Mouse (Mus musculus): Measurements from ENCODE around the gene Pax7. TPM values are rescaled to one million over a fixed set of nuclear protein-coding genes. Genes with fewer than 3 reads are reported as not detected.

Pax7 gene
- polyA plus RNA-seq, 1 experiment from 2014 or later, result 0.14 TPM

DNA sequence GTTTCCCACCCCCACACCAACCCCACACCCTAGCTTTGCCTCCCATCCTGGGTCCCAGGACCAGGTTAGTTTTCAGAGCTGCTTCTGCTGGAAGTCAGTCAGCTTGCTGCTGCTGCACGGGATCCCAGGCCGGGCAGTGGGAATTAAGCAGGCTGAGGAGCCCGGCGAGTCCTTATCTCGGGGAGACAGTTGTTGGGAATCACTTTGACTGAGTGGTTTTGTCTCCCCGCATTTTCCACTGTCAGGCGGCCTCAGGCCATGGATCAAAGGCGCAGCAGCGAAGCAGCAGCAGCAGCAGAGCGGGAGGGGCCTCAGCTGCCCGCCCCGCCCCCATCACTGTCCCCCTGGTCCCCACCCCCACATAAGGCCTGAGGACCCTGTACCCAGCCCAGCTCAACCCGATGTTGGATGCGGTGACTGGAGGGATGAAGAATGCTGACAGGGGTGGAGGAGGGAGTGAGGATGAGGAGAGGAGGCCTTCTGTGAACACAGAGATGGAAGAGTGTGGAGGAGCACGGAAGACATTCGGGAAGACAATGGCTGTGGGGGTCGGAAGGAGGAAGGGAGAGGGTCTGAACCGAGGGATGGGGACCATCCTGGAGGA lies 66.1 kb downstream of the Pax7 start:
- Histone ChIP-seq H3K27ac (replicated peaks) (no peak overlapping the region), H3K27me3 (replicated peaks) (peaks cover 21% of the 10 kb centered on the region; the same call in 1 of the 2 replicates), H3K9me3 (replicated peaks) (no peaks in the 10 kb centered on the region), H3K9ac (replicated peaks) (0 out of 2 replicates have a peak overlapping the region, but pooled peaks have one; percentile 20), H3K4me2 (no peak overlapping the region; the same call in 1 of the 2 replicates), H3K36me3 (no peaks in the 10 kb centered on the region), H3K4me3 (replicated peaks) (no peak overlapping the region), H3K4me1 (peaks cover 15% of the 10 kb centered on the region)
- ATAC-seq (ENCODE audit: low FRiP score), result no peak
- WGBS, result 9% methylated on average over 18 of the region's 18 CpGs

DNA sequence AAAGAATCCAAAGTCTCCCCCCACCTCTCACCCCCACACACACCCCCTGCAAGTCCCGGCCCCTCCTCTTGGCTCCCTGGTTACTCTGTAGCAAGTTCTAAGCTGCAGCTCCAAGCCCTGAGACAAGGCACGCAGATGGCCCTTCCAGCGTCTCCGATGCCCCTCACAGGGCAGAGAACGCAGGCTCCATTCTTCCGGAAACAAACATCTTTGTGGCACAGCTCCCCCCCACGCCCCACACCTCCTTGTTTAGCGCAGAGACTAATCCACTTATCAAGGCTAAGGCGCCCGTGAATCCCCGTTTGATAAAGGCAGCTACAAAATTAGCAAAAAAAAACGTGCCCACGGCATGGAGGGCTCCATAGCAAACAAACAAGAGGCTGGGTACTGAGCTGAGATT lies 71.4 kb downstream of the Pax7 start:
- H3K27me3 ChIP-seq (replicated peaks), result peaks cover 11% of the 10 kb centered on the region; the same call in 1 of the 2 replicates
- no peak overlapping the region for H3K4me2 ChIP-seq
- H3K9ac ChIP-seq (replicated peaks), result no peak overlapping the region
- no peak overlapping the region for H3K4me3 ChIP-seq (replicated peaks)
- H3K36me3 ChIP-seq, result no peaks in the 10 kb centered on the region
- peaks cover 28% of the 10 kb centered on the region for H3K4me1 ChIP-seq
- H3K27ac ChIP-seq (replicated peaks), result no peak overlapping the region
- WGBS, result 30% methylated on average over 13 of the region's 13 CpGs
- no peak for ATAC-seq (ENCODE audit: low FRiP score)
- no peaks in the 10 kb centered on the region for H3K9me3 ChIP-seq (replicated peaks)

GRCm38 (mm10) chr4:139760736-139761135 lies 72.6 kb downstream of the Pax7 start:
- H3K9me3 ChIP-seq (replicated peaks), result no peaks in the 10 kb centered on the region

GRCm38 (mm10) chr4:139758512-139759340 lies 74.6 kb downstream of the Pax7 start:
- H3K36me3 ChIP-seq, result no peaks in the 10 kb centered on the region

More at GRCm38 (mm10) chr4:139760736-139761135, 72.6 kb downstream of the Pax7 start:
- WGBS, result 38% methylated on average over 11 of the region's 11 CpGs
- peaks cover 26% of the 10 kb centered on the region for H3K4me1 ChIP-seq
- no peaks in the 10 kb centered on the region for H3K36me3 ChIP-seq
- no peak overlapping the region for H3K4me2 ChIP-seq
- no peak overlapping the region for H3K4me3 ChIP-seq (replicated peaks)
- H3K27ac ChIP-seq (replicated peaks), result no peak overlapping the region
- no peak for ATAC-seq (ENCODE audit: low FRiP score)
- H3K9ac ChIP-seq (replicated peaks), result no peak overlapping the region
- peaks cover 7% of the 10 kb centered on the region; the same call in 1 of the 2 replicates for H3K27me3 ChIP-seq (replicated peaks)

DNA sequence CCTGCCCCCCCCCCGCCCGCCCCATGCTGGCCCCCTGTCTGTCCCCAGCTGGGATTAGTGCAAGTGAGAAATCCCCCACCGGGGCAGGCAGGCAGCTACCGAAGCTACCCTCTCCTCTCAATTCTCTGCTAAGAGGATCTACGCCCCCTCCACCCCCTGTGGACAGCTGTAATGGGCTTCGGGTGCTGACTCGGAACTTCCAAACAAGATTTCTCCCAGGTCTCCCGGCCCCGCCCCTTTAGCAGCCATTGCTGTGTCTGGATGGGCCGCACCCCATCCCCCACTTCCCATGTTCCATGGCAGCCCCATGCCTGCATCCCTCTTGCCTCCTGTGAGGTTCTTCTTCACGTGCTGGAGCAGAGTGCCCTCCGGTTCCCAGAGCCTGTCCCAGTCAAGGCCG lies 76.4 kb downstream of the Pax7 start:
- H3K9me3 ChIP-seq (replicated peaks), result no peaks in the 10 kb centered on the region
- peaks cover 23% of the 10 kb centered on the region for H3K4me1 ChIP-seq
- H3K4me2 ChIP-seq, result no peak overlapping the region
- ATAC-seq (ENCODE audit: low FRiP score), result no peak
- H3K27ac ChIP-seq (replicated peaks), result no peak overlapping the region
- H3K4me3 ChIP-seq (replicated peaks), result no peak overlapping the region
- no peaks in the 10 kb centered on the region for H3K36me3 ChIP-seq
- H3K27me3 ChIP-seq (replicated peaks), result 0 out of 2 replicates have a peak, but pooled peaks cover 10% of the 10 kb centered on the region
- H3K9ac ChIP-seq (replicated peaks), result no peak overlapping the region
- 16% methylated on average over 11 of the region's 13 CpGs for whole genome bisulfite sequencing

More at GRCm38 (mm10) chr4:139758512-139759340, 74.6 kb downstream of the Pax7 start:
- Histone ChIP-seq H3K27ac (replicated peaks) (0 out of 2 replicates have a peak overlapping the region, but pooled peaks have one; percentile 3), H3K4me2 (peak overlapping the region; percentile 32), H3K4me1 (peaks cover 26% of the 10 kb centered on the region), H3K27me3 (replicated peaks) (0 out of 2 replicates have a peak, but pooled peaks cover 10% of the 10 kb centered on the region), H3K9ac (replicated peaks) (no peak overlapping the region), H3K4me3 (replicated peaks) (no peak overlapping the region), H3K9me3 (replicated peaks) (no peaks in the 10 kb centered on the region)
- ATAC-seq (ENCODE audit: low FRiP score), result peak; percentile 51
- 12% methylated on average over 17 of the region's 17 CpGs for WGBS

DNA sequence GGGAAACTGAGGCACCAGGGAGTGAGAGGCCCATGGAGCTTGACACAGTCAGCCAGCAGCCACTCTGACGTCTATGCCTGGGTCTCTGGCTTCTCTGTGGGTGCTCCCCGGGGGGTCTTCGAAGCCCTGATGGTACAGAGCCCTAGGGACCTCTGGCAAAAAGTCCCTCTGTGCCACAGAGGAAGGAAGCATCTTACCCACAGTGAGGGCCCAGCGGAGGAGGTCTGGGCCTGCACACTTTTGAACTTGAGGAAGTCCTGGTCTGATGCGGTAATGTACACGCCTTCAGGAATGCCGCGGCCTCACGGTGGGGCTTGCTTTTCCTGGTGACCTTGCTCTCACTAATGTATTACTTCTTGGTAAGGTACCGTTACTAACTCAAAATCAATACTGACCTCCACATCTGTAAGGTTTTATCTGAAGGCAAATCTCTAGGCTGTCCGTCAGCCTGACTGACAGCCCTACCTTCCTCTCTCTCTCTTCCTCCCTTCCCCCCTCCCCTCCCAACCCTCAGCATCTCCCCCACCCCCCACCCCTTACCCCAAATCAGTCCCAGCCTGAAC lies 79.1 kb downstream of the Pax7 start:
- H3K27me3 ChIP-seq (replicated peaks), result 0 out of 2 replicates have a peak, but pooled peaks cover 10% of the 10 kb centered on the region
- no peak overlapping the region for H3K4me2 ChIP-seq
- H3K4me1 ChIP-seq, result peaks cover 14% of the 10 kb centered on the region
- no peak overlapping the region for H3K27ac ChIP-seq (replicated peaks)
- 55% methylated on average over 11 of the region's 11 CpGs for WGBS
- H3K9me3 ChIP-seq (replicated peaks), result no peaks in the 10 kb centered on the region
- H3K4me3 ChIP-seq (replicated peaks), result no peak overlapping the region
- no peak overlapping the region for H3K9ac ChIP-seq (replicated peaks)
- H3K36me3 ChIP-seq, result no peaks in the 10 kb centered on the region
- no peak for ATAC-seq (ENCODE audit: low FRiP score)

- WGBS, result 90% methylated on average over 5 of the region's 5 CpGs
- Histone ChIP-seq H3K27me3 (replicated peaks) (0 out of 2 replicates have a peak, but pooled peaks cover 3% of the 10 kb centered on the region), H3K9me3 (replicated peaks) (no peaks in the 10 kb centered on the region), H3K9ac (replicated peaks) (no peak overlapping the region), H3K36me3 (no peaks in the 10 kb centered on the region), H3K4me1 (no peaks in the 10 kb centered on the region), H3K27ac (replicated peaks) (no peak overlapping the region), H3K4me2 (no peak overlapping the region), H3K4me3 (replicated peaks) (no peak overlapping the region)
- no peak for ATAC-seq (ENCODE audit: low FRiP score)
Observed at GRCm38 (mm10) chr4:139750926-139751325, 82.4 kb downstream of the Pax7 start.

DNA sequence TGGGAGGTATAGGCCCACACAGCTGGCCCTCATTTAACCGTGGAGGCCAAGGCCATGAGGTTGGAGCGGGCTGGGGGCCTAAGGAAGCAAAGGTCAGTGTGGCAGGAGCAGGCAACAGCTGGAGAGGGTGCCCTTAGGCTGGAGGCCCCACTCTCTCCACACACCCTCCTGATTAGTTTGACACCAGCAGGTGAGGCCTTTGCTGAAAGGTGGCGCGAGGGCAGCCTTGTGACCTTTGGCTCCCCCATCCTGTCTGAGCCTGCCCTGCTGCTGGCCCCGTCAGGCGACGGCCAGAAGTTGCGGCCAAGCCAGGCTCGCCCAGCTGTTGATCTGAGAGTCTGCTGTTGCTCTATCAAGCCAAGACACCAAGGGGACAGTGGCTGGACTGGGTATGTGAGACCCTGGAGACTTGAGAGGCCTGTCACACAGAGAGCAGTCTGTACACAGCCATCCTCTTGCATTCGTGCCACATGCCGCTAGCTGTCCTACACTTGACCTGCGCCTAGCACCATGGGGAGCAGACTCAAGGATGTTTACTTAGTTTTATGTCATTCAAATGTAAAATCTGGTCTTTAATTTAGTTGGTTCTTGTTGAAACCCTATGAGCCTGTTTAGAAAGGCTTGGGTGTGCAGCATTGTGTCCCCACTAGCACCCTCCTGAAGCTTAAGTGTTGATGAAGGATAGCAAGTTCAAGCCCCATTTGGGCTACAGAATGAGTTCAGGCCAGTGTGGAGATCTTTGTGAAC lies 86.0 kb downstream of the Pax7 start:
- Histone ChIP-seq H3K4me2 (no peak overlapping the region), H3K4me1 (no peaks in the 10 kb centered on the region), H3K9ac (replicated peaks) (no peak overlapping the region), H3K27me3 (replicated peaks) (no peaks in the 10 kb centered on the region), H3K36me3 (no peaks in the 10 kb centered on the region), H3K9me3 (replicated peaks) (no peaks in the 10 kb centered on the region), H3K27ac (replicated peaks) (no peak overlapping the region), H3K4me3 (replicated peaks) (no peak overlapping the region)
- 55% methylated on average over 12 of the region's 12 CpGs for WGBS
- no peak for ATAC-seq (ENCODE audit: low FRiP score)

- Histone ChIP-seq H3K4me3 (replicated peaks) (no peak overlapping the region), H3K36me3 (no peaks in the 10 kb centered on the region), H3K27me3 (replicated peaks) (no peaks in the 10 kb centered on the region), H3K9ac (replicated peaks) (no peak overlapping the region), H3K27ac (replicated peaks) (no peak overlapping the region), H3K4me2 (no peak overlapping the region), H3K4me1 (no peaks in the 10 kb centered on the region), H3K9me3 (replicated peaks) (no peaks in the 10 kb centered on the region)
- WGBS, result 48% methylated on average over 12 of the region's 12 CpGs
- no peak for ATAC-seq (ENCODE audit: low FRiP score)
Observed at GRCm38 (mm10) chr4:139746177-139746576, 87.2 kb downstream of the Pax7 start.

DNA sequence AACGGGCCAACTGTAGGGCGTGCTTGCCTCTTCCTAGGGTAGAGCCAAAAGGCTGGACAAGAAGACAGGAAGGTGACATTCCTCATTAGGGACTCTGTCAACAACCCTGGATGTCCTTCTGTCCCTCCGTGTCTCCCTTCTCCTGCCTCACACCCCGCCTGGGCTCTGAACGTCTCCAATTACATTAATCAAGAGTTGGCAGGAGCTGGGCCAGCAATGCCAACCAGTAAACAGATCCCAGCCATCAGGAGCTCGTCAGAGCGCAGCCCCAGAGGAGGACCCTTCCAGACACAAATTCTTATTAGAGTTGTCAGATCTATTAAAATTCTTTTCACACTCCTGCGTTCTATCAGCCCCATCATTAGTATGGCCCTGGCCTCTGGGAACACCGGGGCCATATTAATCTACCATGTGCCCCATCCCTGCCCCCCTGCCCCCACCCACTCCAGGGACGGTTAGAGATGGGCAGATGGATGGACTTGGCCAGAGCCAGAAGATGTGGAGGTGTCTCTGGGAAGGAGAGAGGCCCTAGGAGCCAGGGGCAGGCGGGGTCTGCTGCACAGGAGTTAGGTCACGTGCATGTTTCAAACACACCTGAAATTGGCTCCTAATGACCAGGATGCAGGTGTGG lies 88.4 kb downstream of the Pax7 start:
- no peak for ATAC-seq (ENCODE audit: low FRiP score)
- no peaks in the 10 kb centered on the region for H3K36me3 ChIP-seq
- H3K9me3 ChIP-seq (replicated peaks), result no peaks in the 10 kb centered on the region
- H3K4me2 ChIP-seq, result no peak overlapping the region
- no peak overlapping the region for H3K4me3 ChIP-seq (replicated peaks)
- H3K27ac ChIP-seq (replicated peaks), result no peak overlapping the region
- H3K4me1 ChIP-seq, result no peaks in the 10 kb centered on the region
- no peaks in the 10 kb centered on the region for H3K27me3 ChIP-seq (replicated peaks)
- H3K9ac ChIP-seq (replicated peaks), result no peak overlapping the region
- 70% methylated on average over 12 of the region's 12 CpGs for WGBS

- Histone ChIP-seq H3K36me3 (no peaks in the 10 kb centered on the region), H3K4me1 (no peaks in the 10 kb centered on the region), H3K27me3 (replicated peaks) (no peaks in the 10 kb centered on the region), H3K4me2 (no peak overlapping the region), H3K27ac (replicated peaks) (no peak overlapping the region), H3K9ac (replicated peaks) (no peak overlapping the region), H3K9me3 (replicated peaks) (no peaks in the 10 kb centered on the region), H3K4me3 (replicated peaks) (no peak overlapping the region)
- no peak for ATAC-seq (ENCODE audit: low FRiP score)
- 85% methylated on average over 3 of the region's 3 CpGs for WGBS
Observed at GRCm38 (mm10) chr4:139743626-139744025, 89.7 kb downstream of the Pax7 start.

All from neural tube, embryonic 15.5 days (tissue).